Mouse (Mus musculus) WW6 (cell line): ENCODE measurements at regions not wholly inside any gene's neighbourhood (a gene's known extent, or its start where the extent isn't known, plus 50 kb on each side); places are given as distances from the start of the nearest gene placed in this dataset.

Source experiments
- DNase-seq: peaks from one replicate; pipeline ENCODE4 v3.0.0-alpha.2; 2013; ENCODE audit warnings: low read depth, low spot score

DNA sequence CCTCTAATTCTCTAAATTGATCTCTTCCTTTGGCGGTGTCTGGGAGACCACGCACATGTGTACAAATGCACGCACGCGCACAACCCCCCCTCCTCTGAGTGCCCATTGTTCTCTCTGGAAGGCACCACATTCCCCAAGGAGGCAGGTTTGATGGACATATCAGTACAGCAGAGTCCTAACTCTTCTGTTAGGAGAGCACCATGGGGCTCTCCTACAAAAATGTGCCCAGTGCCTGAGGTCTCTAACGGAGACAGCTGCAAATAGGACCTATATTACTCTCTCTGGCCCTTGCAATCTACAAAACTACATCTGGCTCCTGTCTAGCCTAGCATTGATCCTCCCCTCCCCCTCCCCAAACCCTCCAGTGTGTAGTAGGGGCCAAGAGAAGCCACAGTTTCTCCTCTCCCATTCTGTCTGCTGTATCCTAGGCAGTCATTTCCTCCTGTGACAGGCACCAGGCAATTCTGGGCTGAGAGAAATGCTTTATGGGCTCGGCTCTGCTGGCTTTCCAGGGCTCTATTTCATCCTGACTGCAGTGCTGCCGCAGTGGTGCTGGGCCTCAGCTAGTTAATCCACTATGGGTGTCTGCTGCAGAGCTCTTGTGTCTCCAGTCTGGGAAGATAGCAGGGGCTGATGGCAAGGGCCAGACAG is 340.6 kb downstream of the Rps24 start:
- DNase-seq, result no peak

DNA sequence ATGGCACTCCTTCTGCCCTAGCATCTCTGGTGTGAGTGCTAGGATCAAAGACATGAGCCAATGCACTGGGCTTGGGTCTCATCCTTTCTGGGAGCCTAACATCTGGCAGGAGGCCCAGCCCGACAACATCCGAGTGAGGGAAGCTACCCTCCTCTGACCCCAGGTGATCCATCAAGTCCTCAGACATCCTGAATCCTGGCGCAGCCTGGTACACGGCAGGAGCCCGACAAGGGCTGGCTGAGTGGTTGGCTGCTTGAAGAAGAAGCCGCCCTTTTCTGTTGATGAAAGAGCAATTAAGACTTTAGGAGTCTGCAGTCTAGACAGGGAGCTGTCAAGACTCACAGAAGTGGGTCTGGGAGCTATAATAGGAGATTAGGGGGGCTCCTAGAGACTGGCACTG is 342.1 kb downstream of the Rps24 start:
- DNase-seq, result no peak

DNA sequence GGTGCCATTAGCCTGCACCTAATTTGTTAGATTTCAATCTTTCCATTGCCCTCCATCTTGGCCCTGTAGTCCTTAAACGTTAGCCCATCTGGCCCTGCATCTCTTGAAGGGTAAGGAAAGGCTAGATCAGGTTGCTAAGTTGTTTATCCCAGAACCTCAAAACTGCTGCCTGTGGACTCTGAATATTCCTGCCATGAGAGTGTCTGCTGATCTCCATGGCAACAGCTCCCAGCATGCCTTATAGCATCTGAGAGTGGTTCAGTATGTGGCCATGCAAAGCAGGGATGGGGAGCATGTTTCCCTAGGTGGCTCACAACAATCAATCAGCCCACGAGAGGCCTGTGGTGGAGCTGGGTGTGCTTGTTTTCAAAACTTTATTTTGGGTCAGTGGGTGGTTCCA is 346.3 kb downstream of the Rps24 start:
- DNase-seq, result no peak

DNA sequence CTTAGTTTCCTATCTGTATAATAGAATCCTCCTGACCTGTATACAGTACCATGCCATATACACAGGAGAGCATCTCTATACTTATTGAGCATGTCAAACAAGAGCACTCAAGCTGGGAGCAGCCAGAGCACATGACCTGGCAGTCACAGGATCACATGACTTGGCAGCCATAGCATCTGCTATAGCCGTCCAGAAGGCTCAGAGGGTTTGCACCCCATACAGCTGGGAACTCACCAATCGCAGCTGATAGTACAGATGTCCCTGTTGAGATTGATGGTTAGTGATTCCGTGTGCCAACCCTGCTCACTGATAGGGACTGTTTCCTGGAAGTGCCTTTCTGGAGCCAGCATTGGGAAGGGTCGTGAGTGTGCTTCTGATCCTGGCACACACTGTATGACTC is 351.3 kb downstream of the Rps24 start:
- no peak for DNase-seq

DNA sequence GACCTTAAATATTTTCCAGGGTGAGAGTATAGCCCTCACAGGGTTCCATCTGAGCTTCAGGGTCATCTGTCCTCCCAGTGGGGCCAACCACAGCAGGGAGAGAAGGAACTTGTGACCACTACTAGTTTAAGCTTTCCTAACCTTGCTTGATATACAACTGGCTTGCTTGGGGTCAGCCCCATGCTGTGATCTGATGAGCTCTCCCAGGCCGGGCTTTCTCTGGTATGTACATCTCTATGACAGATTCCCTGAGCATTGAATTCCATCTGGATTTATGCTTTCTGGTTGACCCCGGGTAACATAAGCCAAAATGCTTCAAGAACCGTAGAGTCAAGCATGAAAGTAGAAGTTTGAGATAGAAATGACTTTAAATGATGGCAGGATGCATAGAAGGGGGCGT is 352.1 kb downstream of the Rps24 start:
- DNase-seq, result no peak

DNA sequence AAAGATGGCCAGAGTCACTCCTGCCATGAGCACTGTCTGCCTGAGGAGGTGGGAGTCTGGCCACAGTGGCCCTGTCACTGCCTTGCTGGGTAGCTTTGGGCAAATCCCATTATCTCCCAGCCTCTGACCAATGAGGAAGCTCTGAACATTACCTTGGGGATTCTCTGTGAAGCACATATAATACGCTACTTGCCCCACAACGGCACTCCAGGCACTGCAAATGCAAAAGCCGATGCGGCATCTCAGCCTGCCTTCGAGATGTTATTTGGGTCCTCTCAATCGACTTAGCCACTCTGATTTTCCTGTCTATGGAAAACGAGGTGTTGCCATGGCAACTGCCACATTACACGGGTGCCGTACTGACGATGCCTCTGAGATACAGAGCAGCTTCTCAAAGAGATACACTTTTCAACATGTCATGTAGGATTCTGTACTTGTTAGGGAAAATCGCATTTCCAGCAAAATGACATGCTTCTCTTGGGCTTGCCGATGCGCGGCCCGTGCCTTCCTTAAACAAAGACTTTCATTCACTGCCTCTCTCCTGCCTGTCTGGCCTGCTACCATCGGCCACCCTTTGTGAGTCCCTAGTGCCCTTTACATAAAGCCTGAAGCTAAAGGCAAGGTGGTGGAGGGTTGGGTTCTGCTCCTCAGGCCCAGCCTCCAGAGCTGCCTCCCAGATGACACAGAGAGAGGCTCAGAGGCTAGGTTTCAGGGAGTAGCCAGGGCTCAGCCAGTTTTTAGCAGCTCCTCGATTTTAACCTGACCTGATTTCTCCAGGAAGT is 355.0 kb downstream of the Rps24 start:
- no peak for DNase-seq

DNA sequence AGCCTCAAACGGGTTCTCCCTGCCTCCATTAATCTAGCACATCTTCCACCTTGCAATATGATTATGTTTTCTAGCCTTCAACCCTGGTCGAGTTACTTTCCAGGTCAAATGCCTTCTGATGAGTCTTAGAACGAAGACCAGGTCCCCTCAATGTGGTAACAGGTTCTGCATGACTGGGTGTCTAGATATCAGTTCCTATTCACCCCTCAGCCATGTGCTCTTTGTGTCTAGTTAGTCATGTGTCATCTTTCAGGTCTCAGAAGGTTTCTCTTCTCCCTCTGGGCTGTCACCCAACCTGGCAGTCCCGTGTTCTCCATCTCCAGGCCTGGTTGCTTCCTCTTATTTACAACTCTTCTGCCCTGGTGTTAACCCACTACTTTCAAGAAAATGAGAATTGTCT is 356.7 kb downstream of the Rps24 start:
- no peak for DNase-seq

DNA sequence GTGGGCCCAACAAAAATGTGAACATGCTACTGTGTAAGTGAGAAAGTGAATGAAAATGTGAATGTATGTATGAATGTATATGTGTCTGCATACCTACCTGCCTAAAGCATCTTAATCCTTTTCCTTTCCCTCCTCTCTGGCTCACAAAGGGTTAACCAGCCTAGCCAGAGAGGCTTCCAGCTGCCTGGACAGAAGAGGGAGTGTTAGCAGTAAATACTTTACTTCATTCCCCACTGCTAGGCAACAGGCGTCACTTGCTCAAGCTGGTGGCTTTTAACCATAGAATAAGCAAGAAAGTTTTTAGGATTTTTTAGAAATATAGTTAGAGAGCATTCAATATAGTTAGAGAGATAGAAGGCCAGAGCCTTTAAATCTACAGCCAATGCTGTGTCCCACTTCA is 363.6 kb downstream of the Rps24 start:
- DNase-seq, result no peak

DNA sequence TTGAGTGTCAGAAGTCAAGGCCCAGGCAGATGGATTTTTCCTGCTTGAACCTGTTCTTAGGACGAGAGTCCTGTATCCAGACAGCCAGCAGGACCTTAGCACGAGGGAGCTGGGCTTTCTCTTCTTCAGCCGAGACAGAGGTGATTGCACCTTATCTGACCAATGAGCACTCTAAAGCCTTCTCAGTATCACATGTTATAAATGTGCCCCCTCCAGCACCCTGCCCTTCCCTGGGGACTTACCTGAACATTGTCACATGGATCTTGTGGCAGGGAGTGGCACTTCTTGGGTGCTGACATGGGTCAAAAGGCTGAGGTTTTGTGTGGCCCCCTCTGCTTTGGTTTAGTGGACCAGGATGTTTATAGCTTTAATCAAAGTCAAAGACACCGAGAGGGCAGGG is 367.5 kb downstream of the Rps24 start:
- no peak for DNase-seq

DNA sequence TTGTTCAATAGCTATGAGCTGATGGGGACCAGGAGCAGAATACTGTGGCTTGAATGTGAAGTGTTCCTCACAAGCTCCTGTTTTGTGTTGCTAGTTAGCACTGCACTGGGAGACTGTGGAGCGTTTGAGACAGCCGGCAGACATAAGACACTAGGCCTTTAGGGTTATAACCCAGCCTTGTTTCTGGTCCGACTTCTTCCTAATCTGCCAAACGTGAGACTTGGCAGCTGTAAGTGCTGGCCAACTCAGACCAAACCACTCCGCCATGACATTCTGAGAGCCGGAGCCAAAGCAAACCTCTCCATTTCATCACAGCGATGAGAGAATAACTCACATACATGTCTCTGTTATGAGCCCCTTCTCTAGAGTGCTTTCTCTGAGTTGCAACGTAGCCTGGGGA is 375.2 kb downstream of the Rps24 start:
- no peak for DNase-seq

GRCm38 (mm10) chr14:24862661-24863060 is 375.7 kb downstream of the Rps24 start:
- no peak for DNase-seq

DNA sequence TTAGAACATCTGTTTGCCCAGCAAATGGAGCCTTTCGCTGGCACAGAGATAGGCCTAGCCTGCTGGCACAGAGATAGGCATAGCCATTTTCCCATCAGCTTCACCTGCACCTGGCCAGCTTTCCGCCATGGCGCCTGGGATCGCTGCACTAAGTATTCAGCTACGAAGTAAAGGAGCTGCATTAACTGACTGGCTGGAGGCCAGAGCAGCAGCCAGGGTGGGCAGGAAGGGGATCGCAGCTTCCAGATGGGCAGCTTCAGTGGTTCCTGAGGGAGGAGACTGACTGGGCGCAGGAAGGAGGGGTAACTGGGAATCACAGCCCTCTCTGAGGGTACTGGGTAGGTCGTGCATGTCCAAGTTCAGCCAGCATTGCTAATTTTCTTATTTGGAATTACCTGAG is 376.2 kb downstream of the Rps24 start:
- no peak for DNase-seq

DNA sequence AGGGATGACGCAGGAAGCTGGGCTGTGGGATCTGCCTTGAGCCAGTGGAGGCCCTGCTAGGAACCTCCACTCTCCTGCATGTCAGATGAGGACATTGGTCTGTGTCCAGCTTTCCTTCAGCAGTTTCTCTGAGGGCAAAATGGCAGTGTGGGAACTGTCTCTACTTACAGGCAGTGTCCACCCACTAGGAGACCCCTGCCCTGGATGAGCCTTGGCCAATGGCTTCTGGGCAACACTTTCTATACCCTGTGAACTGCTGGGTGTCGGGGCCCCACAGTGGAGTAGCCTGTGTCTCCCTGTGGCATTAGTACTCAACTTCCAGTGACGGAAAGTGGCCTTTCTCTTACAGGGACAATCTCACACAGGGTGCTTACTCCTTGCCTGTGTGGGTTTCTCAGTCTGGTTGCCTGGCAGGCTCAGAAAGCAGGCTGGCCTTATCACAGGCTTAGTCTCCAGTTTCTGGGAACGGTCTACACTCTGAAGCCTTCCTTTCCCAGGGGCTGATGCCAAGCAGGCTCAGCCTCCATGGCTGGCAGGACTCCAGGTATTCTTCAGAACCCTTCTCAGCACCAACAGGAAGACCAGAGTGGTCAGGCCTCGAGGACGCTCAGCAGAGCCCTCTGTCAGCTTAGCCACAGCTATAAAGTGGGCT is 378.8 kb downstream of the Rps24 start:
- DNase-seq, result no peak

DNA sequence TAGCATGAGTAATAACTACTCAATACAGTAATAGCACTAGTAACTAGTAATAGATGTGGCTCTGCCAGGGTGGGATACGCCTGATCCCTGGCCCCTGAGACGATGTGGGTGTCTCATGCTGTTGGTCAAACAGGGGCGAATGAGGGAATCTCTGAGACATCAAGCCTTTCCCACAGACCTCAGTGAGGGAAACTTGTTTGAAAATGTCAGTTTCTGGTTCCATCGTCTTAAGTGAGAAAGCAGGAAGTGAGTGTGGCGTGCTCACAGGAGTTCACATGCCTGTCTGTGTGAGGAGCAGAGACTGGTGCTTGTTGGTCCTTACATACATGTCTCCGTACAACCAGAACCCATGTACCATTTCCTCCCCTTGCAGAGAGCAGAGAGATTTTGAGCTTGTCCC is 380.9 kb downstream of the Rps24 start:
- DNase-seq, result no peak

DNA sequence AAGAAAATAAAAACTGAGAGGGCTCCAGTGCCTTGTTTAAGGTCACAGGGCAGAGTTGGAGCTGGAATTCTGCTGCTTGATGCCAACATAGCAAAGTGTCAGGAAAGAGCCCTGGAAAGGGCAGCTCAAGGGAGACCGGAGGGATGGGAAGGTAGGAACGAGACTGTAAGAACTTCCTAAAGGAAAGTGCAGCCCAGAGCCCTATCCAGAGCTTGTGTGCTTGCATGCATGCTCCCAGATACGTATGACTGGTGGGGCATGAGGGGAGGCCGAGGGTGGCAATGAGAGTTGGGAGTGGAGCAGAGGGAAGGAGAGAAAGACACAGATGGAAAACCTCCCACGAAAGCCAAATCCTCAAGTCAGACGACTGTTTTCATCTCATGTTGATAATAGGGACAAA is 381.8 kb downstream of the Rps24 start:
- no peak for DNase-seq

- no peak for DNase-seq
Observed at GRCm38 (mm10) chr14:24870246-24870645, 383.3 kb downstream of the Rps24 start.

DNA sequence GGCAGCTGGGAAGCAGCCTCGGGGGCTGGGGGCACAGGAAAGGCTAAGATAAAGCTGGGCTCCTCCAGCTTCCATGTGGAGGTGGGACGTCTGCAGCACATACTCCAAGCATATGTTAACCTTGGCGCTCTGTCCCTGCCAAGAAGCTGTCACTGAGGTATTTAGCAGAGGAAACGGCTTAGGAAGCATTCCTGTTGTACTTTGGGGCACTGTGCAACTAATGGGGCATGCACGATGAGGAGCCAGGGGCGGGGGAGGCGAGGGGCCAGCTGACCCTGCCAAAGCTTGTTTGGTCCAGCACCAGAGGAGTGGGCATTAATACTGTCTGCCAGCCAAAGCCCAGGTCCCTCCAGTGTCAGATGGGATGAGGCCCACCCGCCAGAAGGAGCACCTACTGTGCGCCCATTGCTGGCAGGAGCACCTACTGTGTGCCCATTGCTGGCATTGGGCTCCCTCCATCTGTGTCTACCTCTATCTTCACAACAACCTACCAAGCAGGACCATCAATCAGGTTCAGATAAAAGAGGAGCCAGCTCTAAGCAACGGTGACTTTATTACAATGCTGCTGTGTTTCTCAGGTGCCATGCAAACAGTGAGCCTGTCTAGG is 384.6 kb downstream of the Rps24 start:
- no peak for DNase-seq

DNA sequence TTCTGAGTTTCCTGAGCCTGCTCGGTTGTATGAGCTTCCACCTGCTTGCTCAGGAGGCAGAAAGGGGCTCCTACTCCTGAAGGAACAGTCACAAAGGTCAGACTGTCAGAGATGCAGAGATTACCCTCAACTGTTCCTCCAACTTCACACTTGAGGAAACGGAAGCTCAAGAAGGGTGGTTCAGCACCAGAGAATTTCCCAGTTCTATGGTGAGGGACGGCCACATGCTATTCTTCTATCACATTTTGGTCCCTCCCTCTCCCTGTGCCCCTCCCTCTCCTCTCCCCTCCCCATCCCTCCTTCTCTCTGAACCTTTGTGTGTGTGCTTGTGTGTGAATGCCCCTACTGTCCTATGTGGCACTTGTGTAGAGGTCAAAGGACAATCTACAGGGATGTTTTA is 386.0 kb downstream of the Rps24 start:
- no peak for DNase-seq

DNA sequence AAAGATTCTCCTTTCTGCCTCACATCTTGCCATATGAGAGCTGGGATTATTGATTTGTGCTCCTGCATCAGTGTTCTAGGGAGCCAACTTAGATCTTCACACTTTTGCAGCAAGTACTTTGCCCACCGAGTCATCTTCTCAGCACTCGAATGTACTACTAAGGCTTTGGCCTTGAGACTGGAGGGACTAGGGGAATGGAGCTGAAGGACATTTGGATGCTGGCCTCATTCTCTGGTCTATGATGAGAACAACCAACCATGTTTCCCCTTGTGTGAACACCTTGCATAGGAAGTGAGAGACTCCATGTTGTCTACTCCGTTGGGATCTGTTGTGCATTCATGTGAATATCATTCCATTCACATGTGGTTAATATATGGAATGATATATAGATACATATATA is 386.5 kb downstream of the Rps24 start:
- no peak for DNase-seq

GRCm38 (mm10) chr14:24874426-24875155 is 387.7 kb downstream of the Rps24 start:
- DNase-seq, result no peak

DNA sequence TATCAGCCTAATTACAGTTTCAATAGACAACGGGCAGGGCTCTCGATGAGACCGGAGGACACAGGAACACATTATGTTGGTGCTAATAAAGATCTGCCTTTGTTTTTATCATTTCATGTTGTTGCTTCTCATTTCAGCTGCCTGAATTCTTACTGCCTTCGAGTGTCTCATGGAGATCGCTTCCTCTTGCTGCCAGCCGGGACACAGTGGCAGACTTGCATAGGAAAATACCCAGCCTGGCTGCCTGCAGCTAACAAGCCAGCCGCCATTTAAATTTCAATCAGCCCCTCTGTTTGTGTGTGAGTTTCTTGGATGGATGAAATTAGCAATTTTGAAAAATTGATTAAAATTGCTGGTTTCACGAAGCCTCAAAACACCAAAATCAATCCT is 388.2 kb downstream of the Rps24 start:
- DNase-seq, result no peak

- DNase-seq, result no peak
Observed at GRCm38 (mm10) chr14:24875934-24876333, 389.0 kb downstream of the Rps24 start.
